Mouse (Mus musculus) right cerebral cortex, adult 2 months (tissue): ENCODE data around the gene Zdhhc5.

Source experiments
- DNase-seq, 2 experiments: peaks; one replicate each; pipeline ENCODE4 v3.0.0; 2021 to 2022; ENCODE audit warnings: low spot score in 2 of 2

Zdhhc5 gene

DNA sequence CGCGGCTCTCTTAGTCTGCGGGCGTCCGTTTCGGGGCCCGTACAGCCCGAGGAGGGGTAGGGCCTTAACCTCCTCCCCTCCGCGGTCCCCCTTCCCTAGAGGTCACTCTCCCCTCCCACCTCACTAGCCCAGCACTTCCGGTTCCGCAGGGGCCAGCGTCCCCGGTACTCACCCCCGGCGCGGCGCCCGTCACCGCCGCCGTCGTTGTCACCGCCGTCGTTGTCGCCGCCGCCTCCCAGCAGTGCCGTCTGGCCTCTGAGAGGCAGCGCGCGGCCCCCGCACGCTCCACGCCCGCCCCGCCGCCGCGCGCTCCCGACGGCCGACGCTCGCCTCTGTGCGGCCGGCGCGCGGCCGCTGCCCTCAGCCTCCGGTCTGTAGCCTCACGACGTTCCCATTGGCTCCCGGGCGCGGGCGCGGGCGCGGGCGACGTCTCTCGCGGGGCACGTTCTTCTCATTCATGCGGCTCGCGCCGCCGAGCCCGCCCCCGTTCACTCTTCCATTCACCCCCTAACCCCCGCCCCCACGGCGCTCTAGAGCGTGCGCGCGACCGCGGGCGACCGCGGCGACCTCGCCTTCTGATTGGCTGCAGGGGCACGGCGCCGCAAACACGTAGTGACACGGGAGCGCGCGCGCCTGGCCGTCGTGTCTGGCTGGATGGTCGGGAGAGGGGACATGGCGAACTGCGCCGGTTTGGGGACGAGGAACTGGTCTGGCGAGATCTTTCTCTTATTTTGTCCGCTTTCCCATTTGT, at the start of gene Zdhhc5:
Gene Zdhhc5, minus strand, starts transcription at position 370 of the 751 bp plus-strand sequence.
- peak; percentile 97 to 99 for DNase-seq

GRCm38 (mm10) chr2:84762818-84763217, 47.8 kb upstream of the Zdhhc5 start:
- no peak for DNase-seq

GRCm38 (mm10) chr2:84762295-84762694, 47.3 kb upstream of the Zdhhc5 start:
- no peak for DNase-seq

DNA sequence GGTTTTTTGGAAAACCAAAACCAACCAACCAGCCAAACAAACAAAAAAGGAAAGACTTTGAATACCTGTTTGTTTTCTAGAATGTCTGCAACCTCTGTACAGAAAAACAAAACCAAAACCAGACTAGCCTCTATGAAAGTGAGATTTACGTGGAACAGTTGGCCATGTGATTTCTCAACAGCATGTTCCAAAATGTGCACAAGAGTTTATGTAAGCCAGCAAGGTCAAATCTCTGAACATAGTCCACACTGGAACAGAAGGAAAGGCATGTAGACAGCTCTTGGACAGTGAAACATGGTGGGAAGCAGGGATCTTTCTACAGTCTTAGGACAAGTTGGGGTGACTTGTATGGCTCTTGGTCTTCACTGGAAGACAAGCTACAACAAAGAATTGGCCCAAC, 46.9 kb upstream of the Zdhhc5 start:
- DNase-seq = no peak

DNA sequence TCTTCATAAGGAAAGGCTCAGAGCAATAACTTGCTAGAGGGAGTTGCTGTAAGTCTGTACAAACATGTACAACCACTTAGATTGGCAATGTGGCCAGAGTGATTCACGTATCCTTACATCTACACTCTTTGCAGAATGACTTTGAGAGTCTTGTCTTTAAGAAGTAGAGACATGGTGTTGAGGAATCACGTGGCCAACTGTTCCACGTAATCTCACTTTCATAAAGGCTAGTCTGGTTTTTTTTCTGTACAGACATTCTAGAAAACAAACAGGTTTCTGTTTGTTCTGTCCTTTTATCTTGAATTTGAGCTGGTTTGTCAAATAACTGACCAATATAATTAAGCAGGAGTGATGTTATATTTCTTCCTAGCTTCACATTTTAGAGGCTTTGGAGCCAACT, 46.3 kb upstream of the Zdhhc5 start:
- DNase-seq = no peak

DNA sequence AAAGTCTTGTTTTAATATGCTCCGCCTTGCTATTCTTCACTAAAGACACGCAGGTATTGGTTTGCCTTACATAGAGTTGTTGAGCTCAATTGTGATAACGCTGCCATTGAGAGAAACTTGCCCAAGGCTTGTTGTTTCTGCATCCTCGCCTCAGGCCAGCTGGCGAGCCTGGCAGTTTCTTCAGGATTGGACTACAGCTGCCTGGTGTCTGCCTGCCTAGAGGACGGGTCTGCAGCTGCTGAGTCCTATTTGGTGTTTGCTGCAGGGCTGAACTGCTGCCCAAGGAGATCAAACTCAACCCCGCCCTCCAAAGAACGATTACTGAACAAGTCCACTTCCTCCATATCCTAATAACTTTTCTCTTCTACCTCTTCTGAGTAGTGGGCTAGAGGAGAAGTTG, 45.8 kb upstream of the Zdhhc5 start:
- DNase-seq = no peak

DNA sequence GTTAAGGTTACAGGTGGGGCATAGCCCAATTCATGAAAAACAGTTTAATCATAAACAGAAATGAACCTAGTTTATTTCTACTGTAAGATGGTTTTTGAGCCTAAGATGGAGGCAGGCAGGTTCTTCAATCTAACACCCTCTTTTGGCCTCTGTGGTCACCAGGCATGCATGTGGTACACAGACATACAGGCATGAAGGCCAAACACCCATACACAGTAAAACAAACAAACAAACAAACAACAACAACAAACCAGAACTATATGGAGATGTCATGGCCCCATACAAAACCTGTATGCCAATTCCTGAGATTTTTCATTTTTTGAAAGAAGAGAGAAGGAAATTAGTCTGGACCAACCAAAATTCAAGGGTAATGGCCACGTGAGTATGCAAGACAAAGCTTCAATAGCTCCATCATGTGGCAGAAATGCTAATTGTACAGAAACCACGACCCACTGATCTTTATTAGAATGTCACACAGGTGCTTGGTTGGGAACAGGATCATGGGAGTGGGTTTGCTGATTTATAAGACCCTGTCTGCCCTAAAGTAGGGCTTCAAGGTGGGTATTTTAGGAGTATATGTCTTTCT, 43.7 kb upstream of the Zdhhc5 start:
- peak in 1 of 2 experiments; percentile 37 for DNase-seq

GRCm38 (mm10) chr2:84757026-84757682, 42.2 kb upstream of the Zdhhc5 start:
- DNase-seq = no peak

- DNase-seq = no peak
Observed at GRCm38 (mm10) chr2:84756245-84756644, 41.3 kb upstream of the Zdhhc5 start.

GRCm38 (mm10) chr2:84750115-84750514, 35.1 kb upstream of the Zdhhc5 start:
- DNase-seq = no peak

DNA sequence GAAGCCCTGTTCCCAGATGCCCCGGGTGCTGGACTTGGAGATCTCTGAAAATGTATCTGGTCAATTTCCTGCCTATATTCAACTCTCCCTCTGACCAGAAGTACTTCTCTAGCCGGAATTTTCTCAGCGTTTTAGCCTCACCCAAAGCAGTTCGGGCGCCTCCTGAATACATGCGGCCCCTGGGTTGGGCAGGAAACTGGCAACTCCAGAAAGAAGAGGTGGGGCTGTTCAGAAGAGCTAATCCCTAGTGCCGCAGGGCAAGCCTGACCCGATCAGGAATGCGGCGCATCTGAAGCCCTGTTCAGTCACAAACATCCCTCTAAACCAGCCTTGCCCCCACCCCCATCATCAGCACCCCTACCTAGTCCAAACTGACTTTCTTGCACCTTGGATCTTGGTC, 29.1 kb upstream of the Zdhhc5 start:
- DNase-seq = no peak

GRCm38 (mm10) chr2:84743561-84743960, 28.6 kb upstream of the Zdhhc5 start, which contains the start of gene Gm19426:
Gene Gm19426, minus strand, starts transcription at chr2:84743655.
- DNase-seq = peak; percentile 59 to 61

DNA sequence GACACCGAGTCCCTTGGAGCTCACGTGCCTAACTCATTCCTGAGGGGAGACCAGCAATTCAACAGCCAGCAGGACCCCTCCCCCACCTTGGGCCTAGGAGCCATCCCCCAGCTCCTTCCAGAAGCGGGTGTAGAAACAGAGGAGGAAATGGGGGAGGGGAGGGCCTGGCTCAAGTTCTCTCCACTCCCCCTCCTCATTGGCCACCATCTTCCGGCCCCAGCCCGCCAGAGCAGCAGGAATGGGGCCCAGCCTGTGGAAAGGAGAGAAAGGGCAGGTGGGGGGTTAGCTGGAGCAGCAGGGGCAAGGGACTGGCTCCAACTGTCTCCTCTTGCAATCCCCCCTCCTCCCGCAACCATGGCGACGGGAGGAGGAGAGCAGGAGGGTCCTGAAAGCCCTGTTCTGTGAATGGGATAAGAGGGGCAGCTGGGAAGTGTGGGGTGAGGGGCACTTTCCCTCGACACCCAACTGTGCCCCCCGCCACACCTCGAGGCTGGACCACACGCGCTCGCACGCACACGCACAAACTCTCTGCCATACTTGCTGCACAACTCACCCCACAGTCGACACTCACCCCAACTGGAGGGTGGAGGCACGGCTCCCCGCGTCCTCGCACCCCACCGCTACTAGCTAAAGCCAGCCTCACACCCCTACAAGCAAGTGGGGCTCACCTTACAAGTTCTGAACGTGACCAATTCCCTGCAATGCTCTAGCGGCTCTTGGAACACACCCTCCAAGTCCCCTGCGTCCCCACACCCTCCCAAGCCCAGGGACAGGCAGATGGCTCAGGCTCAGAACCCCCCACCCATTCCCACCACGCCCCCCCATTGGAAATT, 27.7 kb upstream of the Zdhhc5 start:
- peak in 1 of 2 experiments; percentile 13 for DNase-seq

GRCm38 (mm10) chr2:84741841-84742450, 27.0 kb upstream of the Zdhhc5 start:
- no peak for DNase-seq

GRCm38 (mm10) chr2:84740608-84741333, 25.8 kb upstream of the Zdhhc5 start:
- peak in 1 of 2 experiments; percentile 21 for DNase-seq

DNA sequence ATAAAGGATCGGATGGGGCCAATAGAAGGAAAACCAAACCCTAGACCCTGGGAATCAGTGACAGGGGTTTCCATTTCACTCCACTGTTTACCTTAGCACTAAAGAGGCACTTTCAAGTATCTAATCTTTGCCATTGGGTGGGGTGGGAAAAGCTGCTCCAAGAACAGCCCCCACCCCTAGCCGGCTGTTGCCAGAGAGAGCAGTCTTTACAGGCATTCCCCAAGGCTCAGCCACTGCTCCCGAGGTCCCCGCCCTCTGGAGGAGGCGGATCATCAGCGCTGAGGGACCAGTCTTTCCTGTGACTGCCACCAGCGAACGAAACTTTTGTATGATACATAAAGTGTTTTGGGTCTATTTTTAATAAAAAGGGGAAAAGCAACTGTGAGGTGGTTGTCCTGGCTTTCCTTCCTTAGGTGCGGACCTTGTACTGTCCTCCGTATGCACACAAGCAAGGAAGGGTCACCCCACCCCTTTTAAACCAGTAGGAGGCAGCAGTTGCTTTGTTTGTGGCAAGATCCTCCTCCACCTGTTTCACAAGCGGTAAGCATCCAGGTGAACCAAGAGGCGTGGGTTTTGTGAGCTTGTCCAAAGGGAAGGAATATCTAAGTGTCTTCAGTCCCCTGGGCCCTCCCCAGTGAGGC, 23.4 kb upstream of the Zdhhc5 start:
- DNase-seq = no peak

DNA sequence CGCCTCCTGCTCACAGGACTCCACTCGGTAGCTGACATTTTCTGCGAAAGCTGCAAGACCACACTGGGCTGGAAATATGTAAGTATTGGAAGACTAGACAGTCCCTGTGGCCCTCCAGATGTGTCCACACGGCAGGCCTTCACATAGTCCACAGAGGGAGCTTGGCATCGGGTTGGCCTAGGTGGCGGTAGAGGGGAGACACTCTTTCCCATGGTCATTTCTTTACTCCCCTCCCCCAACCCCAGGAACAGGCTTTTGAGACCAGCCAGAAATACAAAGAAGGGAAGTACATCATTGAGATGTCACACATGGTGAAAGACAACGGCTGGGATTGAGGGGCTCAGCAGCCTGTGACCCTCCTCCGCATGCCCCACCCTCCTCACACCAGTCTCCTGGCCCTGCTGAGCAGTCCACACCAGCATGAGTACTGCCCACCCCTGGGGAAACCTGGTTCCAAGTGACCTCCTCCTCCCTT, 22.5 kb upstream of the Zdhhc5 start:
- no peak for DNase-seq

DNA sequence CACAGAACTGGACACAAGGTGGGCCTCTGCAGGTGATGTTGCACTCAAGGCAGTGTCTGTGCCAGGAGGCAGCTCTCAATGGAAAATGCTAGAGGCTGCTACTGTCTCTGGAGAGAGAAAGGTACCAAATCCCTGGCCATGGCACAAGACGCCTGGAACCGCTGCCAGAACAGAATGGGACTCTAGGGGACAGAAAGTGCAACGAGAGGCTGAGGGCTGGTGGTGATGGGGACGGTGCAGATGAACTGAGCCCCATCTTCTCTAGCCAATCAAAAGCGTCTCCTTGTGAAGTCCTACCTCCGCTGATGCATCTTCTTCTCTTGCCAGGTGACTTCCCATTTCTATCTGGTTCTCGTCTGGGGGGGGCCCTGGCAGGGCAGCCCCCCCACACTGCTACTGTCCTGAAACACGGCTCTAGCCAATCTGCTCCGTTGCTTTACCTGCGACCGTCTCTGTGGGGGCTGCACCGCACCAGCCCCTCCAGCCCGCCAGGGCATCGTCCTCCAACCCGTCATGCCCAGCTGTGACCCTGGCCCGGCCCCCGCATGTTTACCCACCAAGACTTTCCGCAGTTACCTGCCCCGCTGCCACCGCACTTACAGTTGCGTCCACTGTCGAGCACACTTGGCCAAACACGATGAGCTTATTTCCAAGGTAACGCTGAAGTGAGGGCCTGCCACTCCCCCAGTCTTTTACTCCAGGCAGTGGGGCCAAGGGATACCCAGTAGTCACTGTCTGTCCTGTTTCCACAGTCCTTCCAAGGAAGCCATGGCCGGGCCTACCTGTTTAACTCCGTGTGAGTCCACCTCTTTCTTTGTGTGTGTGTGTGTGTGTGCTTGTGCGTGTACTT, 21.6 kb upstream of the Zdhhc5 start:
- DNase-seq = no peak

DNA sequence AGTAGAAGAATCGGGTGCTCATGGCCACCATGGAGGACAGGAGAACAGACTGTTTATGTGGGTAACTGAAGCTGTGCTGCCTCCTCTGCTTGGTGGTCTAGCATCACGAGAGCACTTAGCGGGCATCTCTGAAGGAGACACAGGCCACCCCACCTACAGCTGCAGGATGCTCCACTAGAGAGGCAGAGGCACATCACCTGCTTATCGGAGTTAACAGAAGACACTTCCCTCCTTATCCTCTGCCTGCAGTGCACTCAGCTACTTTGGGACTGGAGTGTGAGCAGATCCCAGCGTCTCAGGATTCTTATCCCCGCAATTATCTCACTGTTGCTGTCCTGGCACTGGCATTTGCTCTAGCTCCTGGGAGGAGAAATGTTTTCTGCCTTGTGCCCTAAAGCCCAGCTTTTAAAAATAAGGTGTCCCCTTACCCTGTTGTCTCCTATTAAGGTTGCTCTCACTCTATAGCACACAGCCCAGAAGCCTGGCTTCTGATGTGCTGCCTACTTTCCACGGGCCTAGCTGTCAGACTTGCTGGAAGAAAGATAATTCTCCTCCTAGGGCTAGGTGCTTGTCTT, 20.5 kb upstream of the Zdhhc5 start:
- DNase-seq = no peak
